Mouse (Mus musculus): ENCODE data around the gene Dst.

DNA sequence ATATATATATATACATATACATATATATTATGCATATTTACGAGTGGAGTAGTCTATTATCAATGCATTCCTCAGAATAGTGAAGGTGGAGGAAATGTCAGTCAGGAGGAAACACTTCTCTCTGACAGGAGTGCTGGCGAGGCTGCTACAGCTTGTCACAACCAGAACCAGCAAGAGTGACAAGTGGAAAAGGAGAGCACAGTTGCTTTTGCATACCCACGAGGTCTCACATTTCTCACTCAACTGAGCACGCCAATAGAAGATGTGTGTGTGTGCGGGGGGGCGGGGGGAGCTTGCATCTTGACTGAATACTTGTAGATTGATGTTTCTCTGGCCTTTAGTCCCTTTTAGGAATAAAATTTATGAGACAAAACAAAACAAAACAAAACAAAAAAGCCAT is 11.9 kb upstream of the Dst start:
- TF ChIP-seq CTCF (IDR thresholded peaks at IDR 0.05; ENCODE audit: low read depth, low read length) = no peak
- TF ChIP-seq POLR2AphosphoS5 (IDR thresholded peaks at IDR 0.05; ENCODE audit: insufficient replicate concordance, low read depth, low read length) = no peak
